Mouse (Mus musculus): ENCODE data around the gene Ccin. TPM values are rescaled to one million over a fixed set of nuclear protein-coding genes. Genes with fewer than 3 reads are reported as not detected.

Gene Ccin
- polyA plus RNA-seq, 1 experiment from 2014 or later = not detected

- no peak overlapping the region for H3K4me3 ChIP-seq (ENCODE audit: low read depth, low read length)
- H3K9ac ChIP-seq (ENCODE audit: low read depth, low read length) = no peak overlapping the region
- no peak overlapping the region for H3K27ac ChIP-seq (ENCODE audit: low read length)
- no peak overlapping the region for H3K4me2 ChIP-seq (ENCODE audit: low read length)
- no peak for ATAC-seq
- H3K9me3 ChIP-seq (replicated peaks; ENCODE audit: control insufficient read depth, low read length, poor library complexity, severe bottlenecking) = no peaks in the 10 kb centered on the region
- peaks cover 9% of the 10 kb centered on the region for H3K4me1 ChIP-seq (ENCODE audit: control insufficient read depth, insufficient read depth, low read length)
- no peaks in the 10 kb centered on the region for H3K36me3 ChIP-seq (ENCODE audit: control insufficient read depth, insufficient read depth, low read length)
- no peaks in the 10 kb centered on the region for H3K27me3 ChIP-seq (ENCODE audit: control insufficient read depth, insufficient read depth, low read depth, low read length)
- WGBS = 68% methylated on average over 9 of the region's 9 CpGs
These were observed 23.6 kb upstream of the Ccin start for GRCm38 (mm10) chr4:43959523-43960179.

- no peak overlapping the region for H3K4me3 ChIP-seq (ENCODE audit: low read depth, low read length)
- WGBS = 83% methylated on average over 6 of the region's 6 CpGs
- H3K36me3 ChIP-seq (ENCODE audit: control insufficient read depth, insufficient read depth, low read length) = no peaks in the 10 kb centered on the region
- H3K4me2 ChIP-seq (ENCODE audit: low read length) = no peak overlapping the region
- H3K9me3 ChIP-seq (replicated peaks; ENCODE audit: control insufficient read depth, low read length, poor library complexity, severe bottlenecking) = no peaks in the 10 kb centered on the region
- H3K4me1 ChIP-seq (ENCODE audit: control insufficient read depth, insufficient read depth, low read length) = peaks cover 9% of the 10 kb centered on the region
- no peak overlapping the region for H3K9ac ChIP-seq (ENCODE audit: low read depth, low read length)
- no peak overlapping the region for H3K27ac ChIP-seq (ENCODE audit: low read length)
- no peak for ATAC-seq
- H3K27me3 ChIP-seq (ENCODE audit: control insufficient read depth, insufficient read depth, low read depth, low read length) = no peaks in the 10 kb centered on the region
These were observed 23.1 kb upstream of the Ccin start for GRCm38 (mm10) chr4:43960207-43960606.

- Histone ChIP-seq H3K36me3 (ENCODE audit: control insufficient read depth, insufficient read depth, low read length) (no peaks in the 10 kb centered on the region), H3K27me3 (ENCODE audit: control insufficient read depth, insufficient read depth, low read depth, low read length) (no peaks in the 10 kb centered on the region), H3K9me3 (replicated peaks; ENCODE audit: control insufficient read depth, low read length, poor library complexity, severe bottlenecking) (no peaks in the 10 kb centered on the region), H3K4me1 (ENCODE audit: control insufficient read depth, insufficient read depth, low read length) (peaks cover 3% of the 10 kb centered on the region; the same call in 1 of the 2 replicates), H3K9ac (ENCODE audit: low read depth, low read length) (no peak overlapping the region), H3K4me2 (ENCODE audit: low read length) (no peak overlapping the region), H3K4me3 (ENCODE audit: low read depth, low read length) (no peak overlapping the region), H3K27ac (ENCODE audit: low read length) (no peak overlapping the region)
- ATAC-seq = no peak
- WGBS = 58% methylated on average over 2 of the region's 2 CpGs
These were observed 18.9 kb upstream of the Ccin start for GRCm38 (mm10) chr4:43964326-43964833.

- Histone ChIP-seq H3K4me3 (ENCODE audit: low read depth, low read length) (no peak overlapping the region), H3K9ac (ENCODE audit: low read depth, low read length) (no peak overlapping the region), H3K27ac (ENCODE audit: low read length) (no peak overlapping the region), H3K4me2 (ENCODE audit: low read length) (no peak overlapping the region), H3K27me3 (ENCODE audit: control insufficient read depth, insufficient read depth, low read depth, low read length) (no peaks in the 10 kb centered on the region), H3K36me3 (ENCODE audit: control insufficient read depth, insufficient read depth, low read length) (no peaks in the 10 kb centered on the region), H3K9me3 (replicated peaks; ENCODE audit: control insufficient read depth, low read length, poor library complexity, severe bottlenecking) (no peaks in the 10 kb centered on the region), H3K4me1 (ENCODE audit: control insufficient read depth, insufficient read depth, low read length) (peaks cover 3% of the 10 kb centered on the region; the same call in 1 of the 2 replicates)
- 45% methylated on average over 4 of the region's 4 CpGs for WGBS
- no peak for ATAC-seq
These were observed 18.2 kb upstream of the Ccin start for GRCm38 (mm10) chr4:43964951-43965684.

GRCm38 (mm10) chr4:43965856-43966535, 17.3 kb upstream of the Ccin start:
- 82% methylated on average over 7 of the region's 7 CpGs for WGBS
- Histone ChIP-seq H3K27ac (ENCODE audit: low read length) (no peak overlapping the region), H3K9ac (ENCODE audit: low read depth, low read length) (no peak overlapping the region), H3K4me2 (ENCODE audit: low read length) (no peak overlapping the region), H3K9me3 (replicated peaks; ENCODE audit: control insufficient read depth, low read length, poor library complexity, severe bottlenecking) (no peaks in the 10 kb centered on the region), H3K27me3 (ENCODE audit: control insufficient read depth, insufficient read depth, low read depth, low read length) (no peaks in the 10 kb centered on the region), H3K36me3 (ENCODE audit: control insufficient read depth, insufficient read depth, low read length) (no peaks in the 10 kb centered on the region), H3K4me1 (ENCODE audit: control insufficient read depth, insufficient read depth, low read length) (peaks cover 3% of the 10 kb centered on the region; the same call in 1 of the 2 replicates), H3K4me3 (ENCODE audit: low read depth, low read length) (no peak overlapping the region)
- no peak for ATAC-seq

- 44% methylated on average over 13 of the region's 13 CpGs for WGBS
- Histone ChIP-seq H3K27me3 (ENCODE audit: control insufficient read depth, insufficient read depth, low read depth, low read length) (no peaks in the 10 kb centered on the region), H3K36me3 (ENCODE audit: control insufficient read depth, insufficient read depth, low read length) (no peaks in the 10 kb centered on the region), H3K27ac (ENCODE audit: low read length) (no peak overlapping the region), H3K9ac (ENCODE audit: low read depth, low read length) (no peak overlapping the region), H3K9me3 (replicated peaks; ENCODE audit: control insufficient read depth, low read length, poor library complexity, severe bottlenecking) (no peaks in the 10 kb centered on the region), H3K4me1 (ENCODE audit: control insufficient read depth, insufficient read depth, low read length) (peaks cover 5% of the 10 kb centered on the region; the same call in 1 of the 2 replicates), H3K4me2 (ENCODE audit: low read length) (no peak overlapping the region), H3K4me3 (ENCODE audit: low read depth, low read length) (no peak overlapping the region)
- no peak for ATAC-seq
These were observed 14.6 kb upstream of the Ccin start for GRCm38 (mm10) chr4:43968650-43969049.

GRCm38 (mm10) chr4:43969373-43969772, 13.9 kb upstream of the Ccin start:
- H3K36me3 ChIP-seq (ENCODE audit: control insufficient read depth, insufficient read depth, low read length) = no peaks in the 10 kb centered on the region
- H3K9me3 ChIP-seq (replicated peaks; ENCODE audit: control insufficient read depth, low read length, poor library complexity, severe bottlenecking) = no peaks in the 10 kb centered on the region
- H3K27me3 ChIP-seq (ENCODE audit: control insufficient read depth, insufficient read depth, low read depth, low read length) = no peaks in the 10 kb centered on the region
- no peak overlapping the region for H3K9ac ChIP-seq (ENCODE audit: low read depth, low read length)
- ATAC-seq = no peak
- H3K4me1 ChIP-seq (ENCODE audit: control insufficient read depth, insufficient read depth, low read length) = peaks cover 5% of the 10 kb centered on the region; the same call in 1 of the 2 replicates
- no peak overlapping the region for H3K27ac ChIP-seq (ENCODE audit: low read length)
- H3K4me3 ChIP-seq (ENCODE audit: low read depth, low read length) = no peak overlapping the region
- no peak overlapping the region for H3K4me2 ChIP-seq (ENCODE audit: low read length)
- 14% methylated on average over 4 of the region's 4 CpGs for WGBS

- H3K9ac ChIP-seq (ENCODE audit: low read depth, low read length) = no peak overlapping the region
- H3K4me2 ChIP-seq (ENCODE audit: low read length) = no peak overlapping the region
- no peaks in the 10 kb centered on the region for H3K36me3 ChIP-seq (ENCODE audit: control insufficient read depth, insufficient read depth, low read length)
- no peak for ATAC-seq
- H3K27me3 ChIP-seq (ENCODE audit: control insufficient read depth, insufficient read depth, low read depth, low read length) = no peaks in the 10 kb centered on the region
- H3K27ac ChIP-seq (ENCODE audit: low read length) = no peak overlapping the region
- H3K4me3 ChIP-seq (ENCODE audit: low read depth, low read length) = no peak overlapping the region
- 83% methylated on average over 20 of the region's 20 CpGs for WGBS
- H3K4me1 ChIP-seq (ENCODE audit: control insufficient read depth, insufficient read depth, low read length) = peaks cover 5% of the 10 kb centered on the region; the same call in 1 of the 2 replicates
- no peaks in the 10 kb centered on the region for H3K9me3 ChIP-seq (replicated peaks; ENCODE audit: control insufficient read depth, low read length, poor library complexity, severe bottlenecking)
These were observed 12.6 kb upstream of the Ccin start for GRCm38 (mm10) chr4:43970393-43971330.

All from midbrain, embryonic 16.5 days (tissue).